Mouse (Mus musculus): ENCODE data around the gene Gnl1.
A peak's percentile ranks its signal among the peaks of the same experiment; 100 is the strongest.

- TF ChIP-seq CTCF (IDR thresholded peaks at IDR 0.05; ENCODE audit: low read depth) (0 out of 2 replicates have a peak, but pooled peaks have one; percentile 7), EP300 (IDR thresholded peaks at IDR 0.05; ENCODE audit: low read depth) (no peak)
Measured at GRCm38 (mm10) chr17:35978811-35979400, 745 bp upstream of the Gnl1 start.
